Mouse (Mus musculus) stomach, embryonic 16.5 days (tissue): ENCODE data around the gene Tmem8b. TPM values are rescaled to one million over a fixed set of nuclear protein-coding genes. Genes with fewer than 3 reads are reported as not detected.
A peak's percentile ranks its signal among the peaks of the same experiment; 100 is the strongest.

ENCODE experiments used
- ATAC-seq: fragments of 200-750 bp; cut with Nextera tagmentation; 2 replicates; pipeline ENCODE4 v1.8.0; 2017; ENCODE audit warnings: moderate number of reproducible peaks, moderate TSS enrichment; ENCODE audit not compliant: insufficient read depth, low FRiP score
- H3K27ac ChIP-seq: fragments of 300-500 bp; sonication (generic); 2 replicates; pipeline ENCODE4 v1.5.1; 2014; ENCODE audit warnings: low read length
- H3K27me3 ChIP-seq: fragments of 300-500 bp; sonication (generic); 2 replicates; pipeline ENCODE4 v1.6.1; 2014; ENCODE audit warnings: low read length, control low read depth, mixed read lengths; ENCODE audit not compliant: control insufficient read depth, insufficient read depth
- H3K36me3 ChIP-seq: fragments of 300-500 bp; sonication (generic); 2 replicates; pipeline ENCODE4 v1.6.1; 2014; ENCODE audit warnings: low read length; ENCODE audit not compliant: control insufficient read depth, insufficient read depth
- H3K4me1 ChIP-seq: fragments of 300-500 bp; sonication (generic); 2 replicates; pipeline ENCODE4 v1.6.1; 2014; ENCODE audit warnings: low read length, control low read depth, mixed read lengths; ENCODE audit not compliant: control insufficient read depth, insufficient read depth
- H3K4me2 ChIP-seq: fragments of 300-500 bp; sonication (generic); 2 replicates; pipeline ENCODE4 v1.6.1; 2014; ENCODE audit warnings: low read depth, low read length, mixed read lengths
- H3K4me3 ChIP-seq: fragments of 300-500 bp; sonication (generic); replicated peaks from 2 replicates; pipeline ENCODE4 v1.5.1; 2014; ENCODE audit warnings: mild to moderate bottlenecking, low read length
- H3K9ac ChIP-seq: fragments of 300-500 bp; sonication (generic); 2 replicates; pipeline ENCODE4 v1.6.1; 2014; ENCODE audit warnings: low read length
- H3K9me3 ChIP-seq: fragments of 300-500 bp; sonication (generic); replicated peaks from 2 replicates; pipeline ENCODE4 v1.6.1; 2016; ENCODE audit warnings: low read length, control low read depth; ENCODE audit not compliant: control insufficient read depth
- WGBS: fragments of 180-500 bp; shearing (Covaris S2); extraction: QIAGEN DNeasy Blood & Tissue Kit; methylation state at CpG from one replicate; pipeline ENCODE4 v1.1.7; 2014; 5-methylcytosine and 5-hydroxymethylcytosine counted together
- polyA plus RNA-seq: library from polyadenylated mRNA; unstranded; fragments of >200 nt; fragmentation: Nextera tagmentation; extraction: Ambion mirVana; gene quantifications from 2 replicates; pipeline ENCODE4 v1.2.1, GENCODE M21; 2015

Gene Tmem8b
- polyA plus RNA-seq, 1 experiment from 2014 or later: 3.5 TPM

- H3K4me1 ChIP-seq: no peaks in the 10 kb centered on the region
- H3K27me3 ChIP-seq: no peaks in the 10 kb centered on the region
- H3K27ac ChIP-seq: no peak overlapping the region
- ATAC-seq: no peak
- H3K4me3 ChIP-seq: no peak overlapping the region
- H3K9ac ChIP-seq: no peak overlapping the region
- no peaks in the 10 kb centered on the region for H3K9me3 ChIP-seq
- H3K4me2 ChIP-seq: no peak overlapping the region
- 85% methylated on average over 6 of the region's 6 CpGs for WGBS
- H3K36me3 ChIP-seq: no peaks in the 10 kb centered on the region
These were observed 9.8 kb downstream of the Tmem8b start for GRCm38 (mm10) chr4:43678541-43678940.

- H3K27me3 ChIP-seq: no peaks in the 10 kb centered on the region
- no peak overlapping the region for H3K4me3 ChIP-seq
- ATAC-seq: no peak
- H3K27ac ChIP-seq: no peak overlapping the region
- no peak overlapping the region for H3K9ac ChIP-seq
- no peaks in the 10 kb centered on the region for H3K36me3 ChIP-seq
- H3K4me2 ChIP-seq: no peak overlapping the region
- no peaks in the 10 kb centered on the region for H3K9me3 ChIP-seq
- no peaks in the 10 kb centered on the region for H3K4me1 ChIP-seq
- 79% methylated on average over 7 of the region's 7 CpGs for WGBS
These were observed 10.8 kb downstream of the Tmem8b start for GRCm38 (mm10) chr4:43679416-43680043.

DNA sequence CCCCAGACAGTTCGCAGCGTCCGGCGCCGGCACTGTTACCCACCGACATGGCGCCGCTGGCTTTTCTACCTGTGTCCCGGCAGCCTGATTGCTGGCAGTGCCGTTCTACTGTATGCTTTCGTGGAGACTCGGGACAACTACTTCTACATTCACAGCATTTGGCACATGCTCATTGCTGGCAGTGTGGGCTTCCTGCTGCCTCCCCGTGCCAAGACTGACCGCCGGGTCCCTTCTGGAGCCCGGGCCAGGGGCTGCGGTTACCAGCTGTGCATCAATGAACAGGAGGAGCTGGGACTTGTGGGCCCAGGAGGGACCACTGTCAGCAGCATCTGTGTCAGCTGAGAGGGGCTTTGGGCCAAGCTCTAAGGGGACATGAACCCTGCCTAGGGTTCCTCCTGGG, 21.2 kb downstream of the Tmem8b start:
- no peak overlapping the region for H3K4me3 ChIP-seq
- no peak for ATAC-seq
- no peak overlapping the region for H3K9ac ChIP-seq
- 95% methylated on average over 17 of the region's 17 CpGs for WGBS
- H3K27me3 ChIP-seq: no peaks in the 10 kb centered on the region
- H3K4me1 ChIP-seq: no peaks in the 10 kb centered on the region
- H3K27ac ChIP-seq: no peak overlapping the region
- H3K4me2 ChIP-seq: no peak overlapping the region
- H3K9me3 ChIP-seq: no peaks in the 10 kb centered on the region
- no peaks in the 10 kb centered on the region for H3K36me3 ChIP-seq

DNA sequence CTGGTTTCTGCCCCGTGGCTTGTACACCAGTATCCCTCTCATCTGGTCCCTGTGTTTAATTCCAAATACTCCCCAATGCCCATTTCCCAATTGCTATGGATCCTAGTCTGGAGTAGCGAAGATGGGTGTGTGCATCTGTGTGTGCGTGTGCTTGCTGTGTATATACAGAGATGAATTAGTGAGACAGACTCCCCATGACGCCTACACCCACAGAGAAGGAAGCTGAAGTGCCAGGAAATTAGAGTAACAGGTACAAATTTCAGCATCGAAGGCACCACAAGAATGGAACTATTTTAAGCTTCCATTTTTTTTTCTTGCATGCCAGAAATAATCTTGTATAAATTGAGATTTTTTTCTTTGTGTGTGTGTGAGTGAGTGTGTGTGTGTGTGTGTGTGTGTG, 22.3 kb downstream of the Tmem8b start:
- Histone ChIP-seq H3K4me3 (no peak overlapping the region), H3K4me1 (peaks cover 3% of the 10 kb centered on the region; the same call in 1 of the 2 replicates), H3K27me3 (no peaks in the 10 kb centered on the region), H3K27ac (no peak overlapping the region), H3K4me2 (no peak overlapping the region), H3K9me3 (no peaks in the 10 kb centered on the region), H3K36me3 (no peaks in the 10 kb centered on the region), H3K9ac (no peak overlapping the region)
- WGBS: 69% methylated on average over 5 of the region's 5 CpGs
- no peak for ATAC-seq

DNA sequence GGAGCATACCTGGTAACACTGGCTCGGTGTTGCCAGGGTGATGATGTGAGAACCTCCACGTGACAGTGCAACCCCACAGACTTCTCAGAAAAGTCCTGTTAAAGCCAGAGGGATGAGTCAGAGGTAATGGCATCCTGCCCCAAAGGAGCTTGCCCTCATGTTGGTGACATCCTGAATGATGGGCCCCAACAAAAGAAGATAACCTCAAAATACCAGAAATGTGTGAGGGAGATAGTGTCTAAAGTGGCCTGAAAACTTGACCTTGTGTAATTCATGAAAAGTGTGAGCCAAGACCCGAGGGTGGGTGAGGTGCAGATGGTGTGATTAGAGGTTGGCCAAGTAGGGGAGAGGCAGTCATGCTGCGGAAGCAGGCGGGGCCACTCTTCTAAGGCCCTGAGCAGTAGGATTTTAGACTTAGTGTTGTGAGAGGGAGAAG, 25.1 kb downstream of the Tmem8b start:
- Histone ChIP-seq H3K27me3 (no peaks in the 10 kb centered on the region), H3K36me3 (no peaks in the 10 kb centered on the region)
- ATAC-seq: no peak; the same call in 1 of the 2 replicates

GRCm38 (mm10) chr4:43694439-43695248, 25.9 kb downstream of the Tmem8b start:
- Histone ChIP-seq H3K27me3 (no peaks in the 10 kb centered on the region), H3K27ac (0 out of 2 replicates have a peak overlapping the region, but pooled peaks have one; percentile 19), H3K4me3 (no peak overlapping the region), H3K4me1 (peaks cover 3% of the 10 kb centered on the region; the same call in 1 of the 2 replicates), H3K4me2 (no peak overlapping the region), H3K9me3 (no peaks in the 10 kb centered on the region), H3K36me3 (no peaks in the 10 kb centered on the region), H3K9ac (no peak overlapping the region)
- ATAC-seq: no peak
- WGBS: 88% methylated on average over 1 of the region's 1 CpGs

More for the DNA sequence above, 25.1 kb downstream of the Tmem8b start:
- no peak overlapping the region for H3K4me3 ChIP-seq
- H3K9ac ChIP-seq: no peak overlapping the region
- H3K27ac ChIP-seq: no peak overlapping the region
- no peak overlapping the region for H3K4me2 ChIP-seq
- no peaks in the 10 kb centered on the region for H3K9me3 ChIP-seq
- WGBS: 56% methylated on average over 5 of the region's 5 CpGs
- peaks cover 3% of the 10 kb centered on the region; the same call in 1 of the 2 replicates for H3K4me1 ChIP-seq

- H3K27me3 ChIP-seq: no peaks in the 10 kb centered on the region
- no peaks in the 10 kb centered on the region for H3K9me3 ChIP-seq
- ATAC-seq: peak; percentile 70; the same call in 1 of the 2 replicates
- H3K27ac ChIP-seq: 0 out of 2 replicates have a peak overlapping the region, but pooled peaks have one; percentile 19
- WGBS: 20% methylated on average over 9 of the region's 9 CpGs
- no peak overlapping the region for H3K4me3 ChIP-seq
- no peak overlapping the region for H3K9ac ChIP-seq
- no peaks in the 10 kb centered on the region for H3K36me3 ChIP-seq
- H3K4me2 ChIP-seq: no peak overlapping the region; the same call in 1 of the 2 replicates
- H3K4me1 ChIP-seq: peaks cover 3% of the 10 kb centered on the region; the same call in 1 of the 2 replicates
These were observed 26.5 kb downstream of the Tmem8b start for GRCm38 (mm10) chr4:43695249-43695671.

DNA sequence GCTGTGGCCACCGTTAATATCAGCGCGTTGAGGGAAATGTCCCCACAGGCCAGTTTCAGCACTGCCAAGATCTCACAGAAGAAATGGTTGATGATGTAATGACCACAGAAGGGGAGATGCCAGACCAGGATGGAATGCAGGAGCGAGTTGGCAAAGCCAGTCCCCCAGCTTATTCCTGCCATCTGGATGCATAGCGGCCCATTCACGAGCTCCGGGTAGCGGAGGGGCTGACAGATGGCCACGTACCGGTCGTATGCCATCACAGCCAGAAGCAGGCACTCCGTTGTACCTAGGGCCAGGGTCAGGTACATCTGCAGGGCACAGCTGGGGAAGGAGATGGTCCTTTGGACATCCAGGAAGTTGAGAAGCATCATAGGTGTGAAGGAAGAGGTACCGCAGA, 27.8 kb downstream of the Tmem8b start:
- no peak for ATAC-seq
- no peaks in the 10 kb centered on the region for H3K9me3 ChIP-seq

GRCm38 (mm10) chr4:43700707-43701106, 31.9 kb downstream of the Tmem8b start, which contains the start of gene Olfr70:
TSS of gene Olfr70 (minus strand) at chr4:43700807.
- Histone ChIP-seq H3K4me2 (no peak within 1 kb of the TSS), H3K4me3 (no peak within 1 kb of the TSS), H3K9ac (no peak within 1 kb of the TSS), H3K36me3 (no peaks in the 10 kb centered on the region), H3K27me3 (no peaks in the 10 kb centered on the region), H3K27ac (no peak within 1 kb of the TSS), H3K4me1 (no peaks in the 10 kb centered on the region), H3K9me3 (no peaks in the 10 kb centered on the region)
- no peak for ATAC-seq
- WGBS: 86% methylated on average over 6 of the region's 6 CpGs

More for the DNA sequence above, 27.8 kb downstream of the Tmem8b start:
- H3K27me3 ChIP-seq: no peaks in the 10 kb centered on the region
- H3K4me2 ChIP-seq: no peak overlapping the region
- H3K36me3 ChIP-seq: no peaks in the 10 kb centered on the region
- H3K4me1 ChIP-seq: peaks cover 3% of the 10 kb centered on the region; the same call in 1 of the 2 replicates
- WGBS: 90% methylated on average over 13 of the region's 13 CpGs
- no peak overlapping the region for H3K27ac ChIP-seq
- H3K4me3 ChIP-seq: no peak overlapping the region
- H3K9ac ChIP-seq: no peak overlapping the region
